Mouse (Mus musculus) NIH3T3 (cell line): ENCODE measurements around the gene Cox4i1.

ENCODE experiments used
- DNase-seq: peaks from one replicate; pipeline ENCODE4 v3.0.0-alpha.2; 2012; ENCODE audit warnings: low read depth

The Cox4i1 gene

DNA sequence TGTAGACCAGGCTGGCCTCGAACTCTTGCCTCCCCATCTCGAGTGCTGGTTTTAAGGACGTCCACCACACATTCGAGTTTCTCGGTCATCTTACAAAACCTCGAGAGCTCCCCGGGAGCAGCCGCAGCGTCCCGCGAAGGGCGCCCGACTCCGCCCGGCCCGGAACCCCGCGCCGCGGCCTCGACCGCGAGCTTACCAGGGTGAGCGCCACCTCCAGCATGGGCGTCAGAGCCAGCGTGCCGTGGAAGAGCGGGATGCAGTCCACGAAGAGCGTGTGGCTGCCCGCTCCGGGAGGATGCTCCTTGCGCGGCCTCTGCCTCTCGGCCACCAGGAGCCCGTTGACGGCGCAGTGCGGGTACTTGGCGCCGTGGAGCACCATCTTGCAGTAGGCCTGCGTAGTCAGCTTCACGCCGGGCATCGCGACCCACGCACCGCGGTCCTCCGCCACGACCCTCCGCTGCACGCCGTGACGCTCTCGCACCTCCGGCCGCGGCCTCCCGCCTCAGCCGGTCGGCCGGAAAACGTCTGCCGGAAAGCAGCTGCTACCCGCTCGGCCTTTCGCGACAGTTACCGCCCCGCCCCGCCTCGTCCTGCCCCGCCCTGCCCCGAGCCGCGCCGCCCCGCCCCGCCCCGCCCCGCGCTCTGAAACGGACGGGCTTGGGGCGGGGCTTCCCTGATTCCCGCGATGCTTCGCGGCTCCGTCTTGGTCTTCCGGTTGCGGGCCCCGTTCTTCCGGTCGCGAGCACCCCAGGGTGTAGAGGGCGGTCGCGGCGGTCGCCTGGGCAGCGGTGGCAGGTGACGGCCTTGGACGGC lies at the start of gene Cox4i1, which contains the start of gene Gm27021:
TSS of gene Cox4i1 (plus strand) at position 662 of the 813 bp plus-strand sequence.
TSS of gene Gm27021 (minus strand) at position 519 of the 813 bp plus-strand sequence.
- DNase-seq: peak; percentile 97

DNA sequence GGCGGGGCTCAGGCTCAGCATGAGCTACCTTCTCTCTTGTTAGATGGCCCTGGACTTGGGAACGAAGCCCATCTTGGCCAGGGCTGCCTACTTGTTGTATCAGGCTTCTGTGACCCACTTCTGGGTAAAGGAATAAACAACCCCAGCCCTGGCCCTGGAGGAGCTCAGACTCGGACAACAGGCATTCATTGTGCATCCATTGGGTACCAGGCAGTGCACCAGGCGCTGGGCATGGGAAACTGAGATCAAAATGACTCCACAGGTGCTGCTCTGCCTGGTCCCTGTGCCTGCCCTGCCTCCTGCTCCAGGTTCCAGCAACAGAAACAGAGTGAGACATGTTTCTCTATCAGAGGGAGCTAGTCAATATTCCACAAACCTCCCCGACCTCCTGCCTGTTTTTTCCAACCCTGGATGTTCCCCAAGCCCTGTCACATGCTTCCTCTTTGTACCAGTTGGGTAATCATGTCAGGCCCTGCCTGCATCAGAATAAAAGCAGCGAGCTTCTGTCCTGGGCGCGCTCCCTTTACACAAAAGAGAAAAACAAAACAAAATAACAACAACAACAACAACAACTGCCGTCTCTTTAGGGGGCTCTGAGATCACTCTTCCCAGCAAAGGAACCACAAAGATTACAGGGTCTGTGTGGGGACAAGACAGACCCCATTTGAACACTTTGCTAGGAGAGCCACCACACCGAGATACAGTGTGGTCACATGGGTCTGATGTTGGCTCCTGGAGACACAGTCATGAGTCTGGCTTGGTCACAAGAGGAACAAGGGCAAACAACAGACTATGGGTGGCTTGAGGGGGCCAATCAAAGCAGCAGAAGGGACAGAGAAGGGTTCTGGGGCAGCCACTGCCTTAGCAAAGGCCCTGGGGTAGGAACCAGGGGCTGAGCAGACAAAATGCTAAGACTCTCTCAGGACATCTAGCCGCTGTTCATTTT lies 48.5 kb upstream of the Cox4i1 start:
- DNase-seq: no peak

- no peak for DNase-seq
Measured at GRCm38 (mm10) chr8:120620441-120620840, 47.6 kb upstream of the Cox4i1 start.

- no peak for DNase-seq
Measured at GRCm38 (mm10) chr8:120622161-120622560, 45.9 kb upstream of the Cox4i1 start.

- no peak for DNase-seq
Measured at GRCm38 (mm10) chr8:120623608-120624007, 44.4 kb upstream of the Cox4i1 start.

- no peak for DNase-seq
Measured at GRCm38 (mm10) chr8:120626461-120626860, 41.6 kb upstream of the Cox4i1 start.

- no peak for DNase-seq
Measured at GRCm38 (mm10) chr8:120627298-120627697, 40.7 kb upstream of the Cox4i1 start.

DNA sequence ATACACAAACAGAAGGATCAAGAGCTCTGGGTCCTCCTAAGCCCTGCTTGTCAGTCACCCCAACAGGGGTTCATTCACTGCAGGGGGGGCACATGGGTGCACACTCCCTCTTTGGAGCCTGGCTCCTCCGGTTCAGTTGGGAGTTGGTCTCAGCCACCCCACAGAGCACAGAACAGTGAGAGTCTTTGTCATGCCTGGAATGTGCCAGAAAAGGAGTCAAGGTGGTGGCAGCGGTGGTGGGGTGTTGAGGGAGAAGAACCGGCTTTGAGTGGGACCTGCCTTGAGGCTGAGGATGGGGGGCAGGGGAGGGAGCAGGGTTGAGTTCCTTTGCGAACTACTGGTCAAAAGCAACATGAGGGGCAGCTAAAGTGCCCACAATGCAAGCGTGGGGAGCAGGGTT lies 38.0 kb upstream of the Cox4i1 start:
- no peak for DNase-seq

DNA sequence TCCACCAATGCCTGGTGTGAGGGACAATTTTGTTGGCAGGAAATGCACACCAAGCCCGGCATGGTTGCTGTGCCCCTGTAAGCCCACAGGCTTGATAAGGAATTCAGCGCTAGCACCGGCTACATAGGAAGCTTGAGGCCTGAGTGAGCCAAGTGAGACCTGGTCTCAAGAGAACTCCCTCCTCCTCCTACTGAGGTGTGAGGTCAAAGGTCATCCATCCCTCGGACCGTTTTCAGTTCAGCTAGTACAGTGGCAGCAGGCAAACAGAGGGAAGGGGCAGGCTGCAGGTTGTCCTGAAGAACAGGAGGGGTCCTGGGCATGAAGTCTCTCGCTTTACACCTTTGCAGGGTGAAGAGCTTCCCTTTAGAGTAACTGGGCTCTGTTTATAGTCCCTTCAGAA lies 37.2 kb upstream of the Cox4i1 start:
- DNase-seq: no peak

- peak; percentile 45 for DNase-seq
Measured at GRCm38 (mm10) chr8:120631441-120632375, 36.3 kb upstream of the Cox4i1 start.

GRCm38 (mm10) chr8:120632969-120633664 lies 34.9 kb upstream of the Cox4i1 start:
- no peak for DNase-seq

- DNase-seq: no peak
Measured at GRCm38 (mm10) chr8:120633665-120634271, 34.3 kb upstream of the Cox4i1 start.

DNA sequence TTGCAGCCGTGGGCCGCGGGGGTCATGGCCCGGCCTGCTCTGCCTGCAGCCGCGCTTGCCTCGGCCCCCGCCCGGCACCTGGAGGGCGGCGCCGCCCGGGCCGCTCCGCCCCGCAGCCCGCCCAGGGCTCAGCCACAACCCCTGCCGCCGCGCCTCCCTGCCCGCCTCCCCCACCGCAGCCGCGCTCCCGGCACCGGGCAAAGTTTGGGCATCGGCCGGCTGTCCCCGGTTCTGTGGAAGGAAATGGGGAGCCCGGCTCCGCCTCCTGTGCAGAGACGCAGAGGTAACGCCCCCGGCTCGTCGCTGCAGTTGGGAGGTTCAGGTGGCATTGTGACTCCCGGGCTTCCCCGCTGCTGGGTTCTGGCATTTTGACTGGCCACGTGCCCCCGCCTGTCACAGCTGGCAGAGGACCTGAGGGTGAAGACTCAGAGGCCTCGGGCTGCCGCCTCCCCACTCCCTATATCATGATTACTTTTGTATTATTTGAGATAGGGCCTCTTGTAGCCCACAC lies 33.6 kb upstream of the Cox4i1 start:
- peak; percentile 28 for DNase-seq

DNA sequence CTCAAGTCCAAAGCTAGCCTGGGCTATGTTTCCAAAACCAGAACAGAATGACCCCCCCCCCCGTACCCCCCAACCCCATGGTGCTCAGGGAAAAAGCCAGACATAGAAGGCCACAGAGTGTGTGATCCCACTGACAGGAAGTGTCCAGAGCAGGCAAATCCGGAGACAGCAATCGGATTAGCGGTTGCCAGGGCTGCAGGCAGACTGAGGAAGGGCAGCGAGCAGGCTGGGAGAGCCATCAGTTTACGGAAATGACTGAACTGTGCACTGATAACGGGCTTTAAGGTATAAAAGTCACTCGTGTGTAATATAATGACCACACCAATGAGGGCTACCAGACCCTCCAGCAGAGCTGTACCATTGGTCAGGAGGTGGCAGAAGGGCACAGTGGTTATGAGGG lies 26.8 kb upstream of the Cox4i1 start:
- DNase-seq: no peak

GRCm38 (mm10) chr8:120642031-120642662 lies 25.9 kb upstream of the Cox4i1 start:
- DNase-seq: no peak

- peak; percentile 80 for DNase-seq
Measured at GRCm38 (mm10) chr8:120644663-120645062, 23.4 kb upstream of the Cox4i1 start.

GRCm38 (mm10) chr8:120647532-120647931 lies 20.5 kb upstream of the Cox4i1 start, which contains the start of gene 1190005I06Rik:
Gene 1190005I06Rik (minus strand): TSS chr8:120647632.
- no peak for DNase-seq

GRCm38 (mm10) chr8:120656322-120657052 lies 11.5 kb upstream of the Cox4i1 start:
- no peak for DNase-seq

DNA sequence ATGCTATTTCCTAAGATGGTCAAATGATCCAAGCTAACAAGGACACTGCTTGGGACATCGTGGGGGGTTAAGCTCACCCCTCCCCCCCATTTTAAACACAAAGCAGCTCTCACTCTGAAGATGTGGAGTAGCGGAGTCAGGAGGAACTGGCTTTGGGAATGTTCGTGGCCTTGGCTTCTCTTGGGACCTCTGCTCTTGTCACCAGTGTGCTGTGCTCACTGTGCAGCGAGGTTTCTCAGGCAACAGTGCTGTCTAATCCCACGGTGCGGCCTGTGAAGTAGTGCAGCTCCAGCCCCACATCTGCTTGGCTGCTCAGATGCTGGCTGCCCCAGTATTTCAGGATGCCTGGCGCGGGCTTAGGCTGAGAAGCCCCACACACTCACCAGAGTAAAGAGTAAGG lies 10.6 kb upstream of the Cox4i1 start:
- DNase-seq: no peak
